29 mouse cellular contexts compared by ENCODE assay signal in the genomic region with DNA sequence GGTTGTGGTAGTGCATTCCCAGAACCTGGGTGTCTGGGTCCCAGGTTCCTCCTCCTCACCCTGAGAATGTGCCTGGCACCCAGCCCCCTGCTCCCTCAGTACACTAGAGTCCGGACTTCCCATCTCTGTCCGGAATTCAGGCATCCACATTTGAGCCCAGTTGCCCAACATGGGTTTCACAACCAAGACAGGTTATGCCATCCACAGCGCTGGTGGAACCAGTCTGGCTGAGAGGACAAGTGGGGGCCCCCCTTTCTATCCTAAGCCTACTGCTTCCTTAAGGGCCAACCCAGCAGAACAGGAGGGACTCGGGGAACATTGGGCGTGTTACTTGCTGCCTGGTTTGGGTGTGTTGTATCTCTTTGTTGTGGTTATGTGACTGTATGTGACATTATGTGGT. TPM values are rescaled to one million over a fixed set of nuclear protein-coding genes. Genes with fewer than 3 reads are reported as not detected.
DNase-seq lines count a peak whose midpoint lies in the region; ATAC-seq and TF ChIP-seq lines count a peak whose summit lies in the region.
"Had no signal": no experiment of that assay in that cellular context is flagged by ENCODE, and none has a peak within 500 bp of the region (broad histone marks: within the 10 kb centered on the region; RNA-seq: fewer than 3 reads in every experiment).

No protein-coding gene starts in this region.

- H3K4me3 ChIP-seq in stomach, postnatal 0 days (ENCODE audit: low read depth, low read length) = no peak overlapping the region
- H3K4me3 ChIP-seq in intestine, embryonic 15.5 days (replicated peaks) = no peak overlapping the region
- H3K4me3 ChIP-seq: embryonic facial prominence, embryonic 15.5 days; heart, embryonic 13.5 days; limb, embryonic 12.5 days; liver, embryonic 12.5 days; lung, embryonic 15.5 days; neural tube, embryonic 15.5 days had no signal

- no peak overlapping the region for H3K4me2 ChIP-seq in stomach, postnatal 0 days (replicated peaks; ENCODE audit: low read depth)
- no peak overlapping the region for H3K4me2 ChIP-seq in intestine, embryonic 15.5 days (replicated peaks)
- H3K4me2 ChIP-seq: embryonic facial prominence, embryonic 15.5 days; heart, embryonic 13.5 days; limb, embryonic 12.5 days; liver, embryonic 12.5 days; lung, embryonic 15.5 days; neural tube, embryonic 15.5 days had no signal

- no peaks in the 10 kb centered on the region for H3K4me1 ChIP-seq in stomach, postnatal 0 days (replicated peaks; ENCODE audit: control insufficient read depth, insufficient read depth)
- H3K4me1 ChIP-seq in intestine, embryonic 15.5 days (replicated peaks) = peaks cover 13% of the 10 kb centered on the region; the same call in 1 of the 2 replicates

- H3K27me3 ChIP-seq in stomach, postnatal 0 days (ENCODE audit: control insufficient read depth, insufficient read depth, low read length) = peaks cover 8% of the 10 kb centered on the region; the same call in 1 of the 2 replicates
- H3K27me3 ChIP-seq in intestine, embryonic 15.5 days (replicated peaks) = peaks cover 27% of the 10 kb centered on the region

- 68% methylated on average over 5 of the region's 5 CpGs for WGBS in stomach, postnatal 0 days
- WGBS in intestine, embryonic 15.5 days = 83% methylated on average over 5 of the region's 5 CpGs

- ATAC-seq in stomach, postnatal 0 days (ENCODE audit: low FRiP score, low TSS enrichment) = no peak
- ATAC-seq in intestine, embryonic 15.5 days = no peak
- ATAC-seq: forebrain, postnatal 0 days; hindbrain, postnatal 0 days; intestine, postnatal 0 days; liver, embryonic 12.5 days had no signal

- H3K9me3 ChIP-seq in stomach, postnatal 0 days (ENCODE audit: control insufficient read depth, low read length) = no peaks in the 10 kb centered on the region
- no peaks in the 10 kb centered on the region for H3K9me3 ChIP-seq in intestine, embryonic 15.5 days
- H3K9me3 ChIP-seq: embryonic facial prominence, embryonic 15.5 days; heart, embryonic 13.5 days; limb, embryonic 12.5 days; liver, embryonic 12.5 days; lung, embryonic 15.5 days; neural tube, embryonic 15.5 days had no signal

- H3K27ac ChIP-seq in stomach, postnatal 0 days (replicated peaks) = peak overlapping the region; percentile 49; the same call in 1 of the 2 replicates
- no peak overlapping the region for H3K27ac ChIP-seq in intestine, embryonic 15.5 days
- H3K27ac ChIP-seq: embryonic facial prominence, embryonic 15.5 days; heart, embryonic 13.5 days; hindbrain, postnatal 0 days; limb, embryonic 12.5 days; liver, embryonic 12.5 days; lung, embryonic 15.5 days; neural tube, embryonic 15.5 days had no signal

- TF ChIP-seq EP300 in stomach, postnatal 0 days (optimal IDR thresholded peaks at IDR 0.05) = no peak

- DNase-seq in adrenal gland, postnatal 14 days = peak; percentile 44
- no peak for DNase-seq in adrenal gland, postnatal 4 days (ENCODE audit: low spot score in 2 of 2)
- peak; percentile 75 to 88 for DNase-seq in lung, adult 18-20 months
- peak; percentile 84 for DNase-seq in lung, postnatal 36 days
- no peak for DNase-seq in stomach, postnatal 0 days (ENCODE audit: low spot score)
- DNase-seq in kidney, postnatal 14 days = no peak
- DNase-seq: cerebellum, adult 11-12 months; cerebellum, postnatal 25 days; forebrain, postnatal 0 days; gastrocnemius, postnatal 14 days; heart, adult 18-20 months; heart, postnatal 14 days; kidney, postnatal 36 days; layer of hippocampus, postnatal 36 days; thymus, postnatal 14 days had no signal

- no peak overlapping the region for H3K9ac ChIP-seq in stomach, postnatal 0 days (ENCODE audit: low read length)
- H3K9ac ChIP-seq in intestine, embryonic 15.5 days = no peak overlapping the region
- H3K9ac ChIP-seq: embryonic facial prominence, embryonic 15.5 days; forebrain, postnatal 0 days; heart, embryonic 13.5 days; limb, embryonic 12.5 days; liver, embryonic 12.5 days; lung, embryonic 15.5 days; neural tube, embryonic 15.5 days had no signal

- H3K36me3 ChIP-seq in stomach, postnatal 0 days (ENCODE audit: control insufficient read depth, insufficient read depth, low read length) = no peaks in the 10 kb centered on the region
- no peaks in the 10 kb centered on the region for H3K36me3 ChIP-seq in intestine, embryonic 15.5 days
- H3K36me3 ChIP-seq: embryonic facial prominence, embryonic 15.5 days; heart, embryonic 13.5 days; limb, embryonic 12.5 days; liver, embryonic 12.5 days; lung, embryonic 15.5 days; neural tube, embryonic 15.5 days had no signal

- TF ChIP-seq CTCF in stomach, postnatal 0 days (IDR thresholded peaks at IDR 0.05; ENCODE audit: low read depth) = no peak

RNA-seq across cellular contexts. Expression of a gene that starts 2.9 kb away (rescaled TPM):
- total RNA-seq in adrenal gland, postnatal 14 days (2021) = not detected in 2 replicates
- total RNA-seq in adrenal gland, postnatal 4 days (2021) = not detected
- 4,615 and 4,883 TPM in 2 replicates for polyA plus RNA-seq in stomach, postnatal 0 days (2015; fragmentation: Nextera tagmentation; extraction: Ambion mirVana)
- 0.47 and 0.63 TPM in 2 replicates for polyA plus RNA-seq in intestine, embryonic 15.5 days (2015; fragmentation: Nextera tagmentation; extraction: Ambion mirVana)
- total RNA-seq: forebrain, postnatal 0 days; gastrocnemius, postnatal 14 days; heart, adult 18-20 months; heart, postnatal 14 days; hindbrain, postnatal 0 days; layer of hippocampus, postnatal 36 days; left cerebral cortex, postnatal 14 days; midbrain, postnatal 0 days had no signal
- polyA plus RNA-seq: forebrain, postnatal 0 days; heart, embryonic 13.5 days; hindbrain, embryonic 11.5 days; kidney, embryonic 14.5 days; limb, embryonic 12.5 days; liver, embryonic 12.5 days; midbrain, postnatal 0 days had no signal

RNA-seq across cellular contexts. Expression of a gene that starts 26.1 kb away (rescaled TPM):
- 400 and 439 TPM in 2 replicates for total RNA-seq in adrenal gland, postnatal 14 days (2021)
- total RNA-seq in adrenal gland, postnatal 4 days (2021) = 100 to 1,000 TPM; 139 to 178 TPM
- 10.3 and 12.5 TPM in 2 replicates for polyA plus RNA-seq in stomach, postnatal 0 days (2015; fragmentation: Nextera tagmentation; extraction: Ambion mirVana)
- polyA plus RNA-seq in intestine, embryonic 15.5 days (2015; fragmentation: Nextera tagmentation; extraction: Ambion mirVana) = 7.0 and 8.8 TPM in 2 replicates

RNA-seq across cellular contexts. Expression of a gene that starts 40.2 kb away (rescaled TPM):
- 0.53 TPM in 1 of 2 replicates, not detected in the other for total RNA-seq in adrenal gland, postnatal 14 days (2021)
- total RNA-seq in adrenal gland, postnatal 4 days (2021) = not detected
- polyA plus RNA-seq in stomach, postnatal 0 days (2015; fragmentation: Nextera tagmentation; extraction: Ambion mirVana) = 6.8 and 8.8 TPM in 2 replicates
- polyA plus RNA-seq in intestine, embryonic 15.5 days (2015; fragmentation: Nextera tagmentation; extraction: Ambion mirVana) = 0.45 TPM in 1 of 2 replicates, not detected in the other
- total RNA-seq: forebrain, postnatal 0 days; gastrocnemius, postnatal 14 days; heart, postnatal 14 days; hindbrain, postnatal 0 days; layer of hippocampus, adult 8-10 months; layer of hippocampus, postnatal 36 days; left cerebral cortex, postnatal 14 days; midbrain, postnatal 0 days had no signal
- polyA plus RNA-seq: hindbrain, embryonic 11.5 days; liver, embryonic 12.5 days had no signal

RNA-seq across cellular contexts. Expression of a gene that starts 55.5 kb away (rescaled TPM):
- total RNA-seq in adrenal gland, postnatal 14 days (2021) = 39.1 and 39.7 TPM in 2 replicates
- total RNA-seq in adrenal gland, postnatal 4 days (2021) = 10 to 100 TPM; 51.4 to 55.6 TPM
- 3.3 and 3.6 TPM in 2 replicates for polyA plus RNA-seq in stomach, postnatal 0 days (2015; fragmentation: Nextera tagmentation; extraction: Ambion mirVana)
- polyA plus RNA-seq in intestine, embryonic 15.5 days (2015; fragmentation: Nextera tagmentation; extraction: Ambion mirVana) = 8.1 and 9.2 TPM in 2 replicates

Comparison
In these comparisons a context has a peak if more than half of its experiments do, and no peak if none do; other contexts are left out.
1. DNase-seq: peak in adrenal gland, postnatal 14 days (single experiment), lung, adult 18-20 months (2 of 2) and lung, postnatal 36 days (single experiment); none in adrenal gland, postnatal 4 days (0 of 2), stomach, postnatal 0 days (single experiment) and kidney, postnatal 14 days (single experiment).